Mouse (Mus musculus): ENCODE data around the gene Fbn1. TPM values are rescaled to one million over a fixed set of nuclear protein-coding genes. Genes with fewer than 3 reads are reported as not detected.

Gene Fbn1
- total RNA-seq, 2 experiments from 2014 or later: 5.6 to 7.0 TPM

- H3K27ac ChIP-seq: no peak overlapping the region
- no peak for TF ChIP-seq CTCF (IDR thresholded peaks at IDR 0.05)
- DNase-seq (ENCODE audit: extremely low spot score in 1 of 2, low spot score in 2 of 2): no peak
- intact Hi-C loops (cut with DNase I): loop anchor here (1.0 to 5.0 kb wide), 4 partner anchors 40 to 469 kb away; no protein-coding TSS in a partner anchor
- no peak overlapping the region for H3K4me3 ChIP-seq
Measured at GRCm38 (mm10) chr2:125263753-125264152, 244.0 kb downstream of the Fbn1 start.

GRCm38 (mm10) chr2:125263056-125263455 lies 244.7 kb downstream of the Fbn1 start:
- Histone ChIP-seq H3K4me3 (no peak overlapping the region), H3K27ac (no peak overlapping the region)
- no peak for DNase-seq (ENCODE audit: extremely low spot score in 1 of 2, low spot score in 2 of 2)
- TF ChIP-seq CTCF (IDR thresholded peaks at IDR 0.05): peak; percentile 61
- intact Hi-C loops (cut with DNase I): loop anchor here (1.0 to 5.0 kb wide), 4 partner anchors 40 to 469 kb away; no protein-coding TSS in a partner anchor

GRCm38 (mm10) chr2:125260326-125260725 lies 247.5 kb downstream of the Fbn1 start:
- intact Hi-C loops (cut with DNase I): loop anchor here (5.0 kb wide), 2 partner anchors 57 to 472 kb away; no protein-coding TSS in a partner anchor
- no peak overlapping the region for H3K27ac ChIP-seq
- TF ChIP-seq CTCF (IDR thresholded peaks at IDR 0.05): no peak

GRCm38 (mm10) chr2:125259230-125260120 lies 248.3 kb downstream of the Fbn1 start:
- intact Hi-C loops (cut with DNase I): loop anchor here (5.0 kb wide), 2 partner anchors 58 to 473 kb away; no protein-coding TSS in a partner anchor
- peak; percentile 71 for TF ChIP-seq CTCF (IDR thresholded peaks at IDR 0.05)
- H3K4me3 ChIP-seq: no peak overlapping the region
- H3K27ac ChIP-seq: no peak overlapping the region
- no peak for DNase-seq (ENCODE audit: extremely low spot score in 1 of 2, low spot score in 2 of 2)

More at GRCm38 (mm10) chr2:125260326-125260725, 247.5 kb downstream of the Fbn1 start:
- H3K4me3 ChIP-seq: no peak overlapping the region
- no peak for DNase-seq (ENCODE audit: extremely low spot score in 1 of 2, low spot score in 2 of 2)

GRCm38 (mm10) chr2:125255886-125256285 lies 251.9 kb downstream of the Fbn1 start:
- TF ChIP-seq CTCF (IDR thresholded peaks at IDR 0.05): no peak
- intact Hi-C loops (cut with DNase I): no loop called here
- Histone ChIP-seq H3K4me3 (no peak overlapping the region), H3K27ac (no peak overlapping the region)
- DNase-seq (ENCODE audit: extremely low spot score in 1 of 2, low spot score in 2 of 2): no peak

GRCm38 (mm10) chr2:125254630-125255029 lies 253.2 kb downstream of the Fbn1 start:
- no peak overlapping the region for H3K4me3 ChIP-seq
- intact Hi-C loops (cut with DNase I): no loop called here
- DNase-seq (ENCODE audit: extremely low spot score in 1 of 2, low spot score in 2 of 2): no peak
- no peak overlapping the region for H3K27ac ChIP-seq
- TF ChIP-seq CTCF (IDR thresholded peaks at IDR 0.05): no peak

- no peak for TF ChIP-seq CTCF (IDR thresholded peaks at IDR 0.05)
- H3K4me3 ChIP-seq: no peak overlapping the region
- intact Hi-C loops (cut with DNase I): no loop called here
- H3K27ac ChIP-seq: no peak overlapping the region
- no peak for DNase-seq (ENCODE audit: extremely low spot score in 1 of 2, low spot score in 2 of 2)
Measured at GRCm38 (mm10) chr2:125253699-125254098, 254.1 kb downstream of the Fbn1 start.

GRCm38 (mm10) chr2:125252275-125252674 lies 255.5 kb downstream of the Fbn1 start:
- Histone ChIP-seq H3K27ac (no peak overlapping the region), H3K4me3 (no peak overlapping the region)
- TF ChIP-seq CTCF (IDR thresholded peaks at IDR 0.05): peak; percentile 63
- intact Hi-C loops (cut with DNase I): no loop called here
- peak in 1 of 2 experiments; percentile 50 for DNase-seq (ENCODE audit: extremely low spot score in 1 of 2, low spot score in 2 of 2)

GRCm38 (mm10) chr2:125251781-125252180 lies 256.0 kb downstream of the Fbn1 start:
- intact Hi-C loops (cut with DNase I): no loop called here
- no peak for TF ChIP-seq CTCF (IDR thresholded peaks at IDR 0.05)

More at GRCm38 (mm10) chr2:125251781-125252180, 256.0 kb downstream of the Fbn1 start:
- Histone ChIP-seq H3K4me3 (no peak overlapping the region), H3K27ac (no peak overlapping the region)
- no peak for DNase-seq (ENCODE audit: extremely low spot score in 1 of 2, low spot score in 2 of 2)

Other genes with a start within 250 kb of the Fbn1 start
- under 1 TPM; 0.23 to 0.28 TPM for gene Gm9913, start 2.9 kb downstream of the Fbn1 start, total RNA-seq (2021)
- 1 to 10 TPM; 2.6 TPM for gene Cep152, start 117.1 kb upstream of the Fbn1 start, total RNA-seq (2021)
- 100 to 1,000 TPM; 209 to 229 TPM for gene Eid1, start 165.1 kb upstream of the Fbn1 start, total RNA-seq (2021)
- 1 to 10 TPM; 4.6 to 5.5 TPM for gene Shc4, start 216.2 kb upstream of the Fbn1 start, total RNA-seq (2021)